Mouse (Mus musculus) embryonic facial prominence, embryonic 13.5 days (tissue): ENCODE data around the gene Tubb1. TPM values are rescaled to one million over a fixed set of nuclear protein-coding genes. Genes with fewer than 3 reads are reported as not detected.
A peak's percentile ranks its signal among the peaks of the same experiment; 100 is the strongest.

Source experiments
- ATAC-seq: fragments of 200-750 bp; cut with Nextera tagmentation; 2 replicates; pipeline ENCODE4 v1.8.0; 2017; ENCODE audit warnings: low read depth; ENCODE audit not compliant: insufficient number of reproducible peaks, insufficient read depth, low FRiP score, low TSS enrichment
- H3K27ac ChIP-seq: fragments of 300-500 bp; sonication (generic); 2 replicates; pipeline ENCODE4 v1.5.1; 2015; ENCODE audit warnings: moderate library complexity, mild to moderate bottlenecking, inconsistent platforms
- H3K27me3 ChIP-seq: fragments of 300-500 bp; sonication (generic); 2 replicates; pipeline ENCODE4 v1.6.1; 2015; ENCODE audit warnings: mild to moderate bottlenecking, inconsistent platforms
- H3K36me3 ChIP-seq: fragments of 300-500 bp; sonication (generic); 2 replicates; pipeline ENCODE4 v1.6.1; 2015; ENCODE audit warnings: mild to moderate bottlenecking, inconsistent platforms
- H3K4me1 ChIP-seq: fragments of 300-500 bp; sonication (generic); 2 replicates; pipeline ENCODE4 v1.6.1; 2015; ENCODE audit warnings: inconsistent platforms
- H3K4me2 ChIP-seq: fragments of 300-500 bp; sonication (generic); 2 replicates; pipeline ENCODE4 v1.6.1; 2015; ENCODE audit warnings: moderate library complexity, mild to moderate bottlenecking, inconsistent platforms
- H3K4me3 ChIP-seq: fragments of 300-500 bp; sonication (generic); 2 replicates; pipeline ENCODE4 v1.5.1; 2015; ENCODE audit warnings: mild to moderate bottlenecking, inconsistent platforms
- H3K9ac ChIP-seq: fragments of 300-500 bp; sonication (generic); 2 replicates; pipeline ENCODE4 v1.6.1; 2015; ENCODE audit warnings: mild to moderate bottlenecking, inconsistent platforms
- H3K9me3 ChIP-seq: fragments of 300-500 bp; sonication (generic); 2 replicates; pipeline ENCODE4 v1.6.1; 2016; ENCODE audit warnings: inconsistent platforms
- WGBS: fragments of 180-500 bp; shearing (Covaris S2); methylation state at CpG from one replicate; pipeline ENCODE4 v1.1.7; 2015; ENCODE audit warnings: mixed read lengths; 5-methylcytosine and 5-hydroxymethylcytosine counted together
- polyA plus RNA-seq: library from polyadenylated mRNA; unstranded; fragments of >200 nt; fragmentation: Nextera tagmentation; extraction: Ambion mirVana; gene quantifications from 2 replicates; pipeline ENCODE4 v1.2.1, GENCODE M21; 2015

Tubb1 gene
- polyA plus RNA-seq, 1 experiment from 2014 or later, result 3.1 TPM

GRCm38 (mm10) chr2:174436076-174436701 is 14.3 kb upstream of the Tubb1 start:
- Histone ChIP-seq H3K9me3 (no peaks in the 10 kb centered on the region), H3K9ac (no peak overlapping the region), H3K4me3 (no peak overlapping the region), H3K4me2 (no peak overlapping the region), H3K4me1 (peaks cover 22% of the 10 kb centered on the region), H3K27me3 (no peaks in the 10 kb centered on the region), H3K27ac (no peak overlapping the region), H3K36me3 (peaks cover 38% of the 10 kb centered on the region)
- ATAC-seq, result no peak
- 91% methylated on average over 26 of the region's 26 CpGs for WGBS

- ATAC-seq, result no peak
- H3K27ac ChIP-seq, result no peak overlapping the region
- no peaks in the 10 kb centered on the region for H3K27me3 ChIP-seq
- no peak overlapping the region for H3K4me2 ChIP-seq
- H3K4me3 ChIP-seq, result no peak overlapping the region
- H3K4me1 ChIP-seq, result peaks cover 22% of the 10 kb centered on the region
- no peak overlapping the region for H3K9ac ChIP-seq
- H3K36me3 ChIP-seq, result peaks cover 38% of the 10 kb centered on the region
- 94% methylated on average over 7 of the region's 7 CpGs for WGBS
- no peaks in the 10 kb centered on the region for H3K9me3 ChIP-seq
Measured at GRCm38 (mm10) chr2:174436916-174437696, 13.4 kb upstream of the Tubb1 start.

GRCm38 (mm10) chr2:174437697-174437982 is 12.9 kb upstream of the Tubb1 start:
- Histone ChIP-seq H3K9ac (no peak overlapping the region), H3K4me1 (peaks cover 23% of the 10 kb centered on the region), H3K4me2 (peak overlapping the region; percentile 88), H3K27ac (no peak overlapping the region), H3K27me3 (no peaks in the 10 kb centered on the region), H3K4me3 (peak overlapping the region; percentile 63), H3K36me3 (peaks cover 34% of the 10 kb centered on the region), H3K9me3 (no peaks in the 10 kb centered on the region)
- no peak for ATAC-seq
- WGBS, result 94% methylated on average over 4 of the region's 4 CpGs

GRCm38 (mm10) chr2:174438181-174438580 is 12.3 kb upstream of the Tubb1 start:
- Histone ChIP-seq H3K4me1 (peaks cover 29% of the 10 kb centered on the region), H3K36me3 (peaks cover 29% of the 10 kb centered on the region), H3K4me3 (peak overlapping the region; percentile 63), H3K9me3 (no peaks in the 10 kb centered on the region), H3K9ac (peak overlapping the region; percentile 75), H3K27me3 (no peaks in the 10 kb centered on the region), H3K4me2 (peak overlapping the region; percentile 88), H3K27ac (no peak overlapping the region)
- ATAC-seq, result no peak
- WGBS, result 71% methylated on average over 11 of the region's 11 CpGs

- no peaks in the 10 kb centered on the region for H3K9me3 ChIP-seq
- peak within 1 kb of the TSS; percentile 75 for H3K9ac ChIP-seq
- no peaks in the 10 kb centered on the region for H3K27me3 ChIP-seq
- no peak within 1 kb of the TSS for H3K27ac ChIP-seq
- peaks cover 22% of the 10 kb centered on the region for H3K36me3 ChIP-seq
- H3K4me3 ChIP-seq, result peak within 1 kb of the TSS; percentile 63
- peak; percentile 56; the same call in 1 of the 2 replicates for ATAC-seq
- peak within 1 kb of the TSS; percentile 88 for H3K4me2 ChIP-seq
- WGBS, result under 1% methylated on average over 38 of the region's 38 CpGs
- peaks cover 31% of the 10 kb centered on the region for H3K4me1 ChIP-seq
Measured at GRCm38 (mm10) chr2:174438737-174439449, 11.6 kb upstream of the Tubb1 start, which contains the start of gene Ctsz. Gene Ctsz (minus strand): TSS chr2:174439039.

GRCm38 (mm10) chr2:174439450-174439838 is 11.1 kb upstream of the Tubb1 start:
- H3K27ac ChIP-seq, result no peak overlapping the region
- H3K9me3 ChIP-seq, result no peaks in the 10 kb centered on the region
- peaks cover 22% of the 10 kb centered on the region for H3K36me3 ChIP-seq
- no peak for ATAC-seq
- no peaks in the 10 kb centered on the region for H3K27me3 ChIP-seq
- H3K4me1 ChIP-seq, result peaks cover 31% of the 10 kb centered on the region
- H3K9ac ChIP-seq, result peak overlapping the region; percentile 75; the same call in 1 of the 2 replicates
- H3K4me3 ChIP-seq, result peak overlapping the region; percentile 63; the same call in 1 of the 2 replicates
- 59% methylated on average over 5 of the region's 5 CpGs for WGBS
- H3K4me2 ChIP-seq, result peak overlapping the region; percentile 88

GRCm38 (mm10) chr2:174439961-174440360 is 10.5 kb upstream of the Tubb1 start:
- 82% methylated on average over 9 of the region's 9 CpGs for WGBS
- H3K9me3 ChIP-seq, result no peaks in the 10 kb centered on the region
- no peak for ATAC-seq
- no peaks in the 10 kb centered on the region for H3K27me3 ChIP-seq
- peaks cover 31% of the 10 kb centered on the region for H3K4me1 ChIP-seq
- H3K36me3 ChIP-seq, result peaks cover 17% of the 10 kb centered on the region
- H3K9ac ChIP-seq, result no peak overlapping the region
- H3K27ac ChIP-seq, result no peak overlapping the region
- H3K4me3 ChIP-seq, result no peak overlapping the region
- H3K4me2 ChIP-seq, result no peak overlapping the region

- Histone ChIP-seq H3K27me3 (no peaks in the 10 kb centered on the region), H3K36me3 (peaks cover 3% of the 10 kb centered on the region; the same call in 1 of the 2 replicates), H3K4me2 (no peak overlapping the region), H3K4me1 (peaks cover 31% of the 10 kb centered on the region), H3K9ac (no peak overlapping the region), H3K27ac (no peak overlapping the region), H3K9me3 (no peaks in the 10 kb centered on the region), H3K4me3 (no peak overlapping the region)
- ATAC-seq, result no peak
- 82% methylated on average over 4 of the region's 4 CpGs for WGBS
Measured at GRCm38 (mm10) chr2:174441898-174442297, 8.6 kb upstream of the Tubb1 start.

GRCm38 (mm10) chr2:174442460-174442859 is 8.0 kb upstream of the Tubb1 start:
- no peak overlapping the region for H3K4me3 ChIP-seq
- 79% methylated on average over 9 of the region's 9 CpGs for WGBS
- H3K36me3 ChIP-seq, result no peaks in the 10 kb centered on the region
- peaks cover 29% of the 10 kb centered on the region for H3K4me1 ChIP-seq
- ATAC-seq, result no peak
- H3K9me3 ChIP-seq, result no peaks in the 10 kb centered on the region
- H3K27me3 ChIP-seq, result no peaks in the 10 kb centered on the region
- H3K4me2 ChIP-seq, result no peak overlapping the region
- no peak overlapping the region for H3K9ac ChIP-seq
- H3K27ac ChIP-seq, result 0 out of 2 replicates have a peak overlapping the region, but pooled peaks have one; percentile 13

- Histone ChIP-seq H3K36me3 (no peaks in the 10 kb centered on the region), H3K4me1 (peaks cover 24% of the 10 kb centered on the region), H3K9ac (no peak overlapping the region), H3K4me2 (no peak overlapping the region), H3K27ac (0 out of 2 replicates have a peak overlapping the region, but pooled peaks have one; percentile 35), H3K4me3 (no peak overlapping the region), H3K27me3 (no peaks in the 10 kb centered on the region), H3K9me3 (no peaks in the 10 kb centered on the region)
- ATAC-seq, result no peak
- 42% methylated on average over 2 of the region's 2 CpGs for WGBS
Measured at GRCm38 (mm10) chr2:174443046-174443445, 7.4 kb upstream of the Tubb1 start.

- no peak for ATAC-seq
- Histone ChIP-seq H3K4me1 (peaks cover 14% of the 10 kb centered on the region), H3K27ac (no peak overlapping the region), H3K4me3 (no peak overlapping the region), H3K9ac (no peak overlapping the region), H3K36me3 (no peaks in the 10 kb centered on the region), H3K9me3 (no peaks in the 10 kb centered on the region), H3K4me2 (no peak overlapping the region), H3K27me3 (no peaks in the 10 kb centered on the region)
- 84% methylated on average over 7 of the region's 7 CpGs for WGBS
Measured at GRCm38 (mm10) chr2:174444359-174444758, 6.1 kb upstream of the Tubb1 start.
